Mouse (Mus musculus) neural tube, embryonic 12.5 days (tissue): ENCODE measurements at regions not wholly inside any gene's neighbourhood (a gene's known extent, or its start where the extent isn't known, plus 50 kb on each side); places are given as distances from the start of the nearest gene placed in this dataset.
A peak's percentile ranks its signal among the peaks of the same experiment; 100 is the strongest.

Experiments
- ATAC-seq: fragments of 200-750 bp; cut with Nextera tagmentation; 2 replicates; pipeline ENCODE4 v1.8.0; 2017; ENCODE audit warnings: low read depth, mild to moderate bottlenecking, moderate TSS enrichment, moderate library complexity; ENCODE audit not compliant: low FRiP score
- H3K27ac ChIP-seq: fragments of 300-500 bp; sonication (generic); 2 replicates; pipeline ENCODE4 v1.5.1; 2016
- H3K27me3 ChIP-seq: fragments of 300-500 bp; sonication (generic); replicated peaks from 2 replicates; pipeline ENCODE4 v1.6.1; 2016; ENCODE audit warnings: mild to moderate bottlenecking
- H3K36me3 ChIP-seq: fragments of 300-500 bp; sonication (generic); 2 replicates; pipeline ENCODE4 v1.6.1; 2016; ENCODE audit warnings: mild to moderate bottlenecking
- H3K4me1 ChIP-seq: fragments of 300-500 bp; sonication (generic); 2 replicates; pipeline ENCODE4 v1.6.1; 2016
- H3K4me2 ChIP-seq: fragments of 300-500 bp; sonication (generic); replicated peaks from 2 replicates; pipeline ENCODE4 v1.6.1; 2016; ENCODE audit warnings: mild to moderate bottlenecking
- H3K4me3 ChIP-seq: fragments of 300-500 bp; sonication (generic); 2 replicates; pipeline ENCODE4 v1.5.1; 2016
- H3K9ac ChIP-seq: fragments of 300-500 bp; sonication (generic); 2 replicates; pipeline ENCODE4 v1.6.1; 2016; ENCODE audit warnings: mild to moderate bottlenecking
- H3K9me3 ChIP-seq: fragments of 300-500 bp; sonication (generic); 2 replicates; pipeline ENCODE4 v1.6.1; 2016; ENCODE audit warnings: mild to moderate bottlenecking
- WGBS: fragments of 180-500 bp; shearing (Covaris S2); methylation state at CpG from one replicate; pipeline ENCODE4 v1.1.7; 2016; 5-methylcytosine and 5-hydroxymethylcytosine counted together

- no peak for ATAC-seq
- Histone ChIP-seq H3K4me1 (no peaks in the 10 kb centered on the region), H3K27me3 (no peaks in the 10 kb centered on the region), H3K4me3 (no peak overlapping the region), H3K36me3 (no peaks in the 10 kb centered on the region), H3K9me3 (no peaks in the 10 kb centered on the region), H3K4me2 (no peak overlapping the region), H3K27ac (no peak overlapping the region), H3K9ac (no peak overlapping the region)
These were observed 972.3 kb upstream of the Lrrc6 start for GRCm38 (mm10) chr15:67472979-67473378.

- no peak for ATAC-seq
- 96% methylated on average over 1 of the region's 1 CpGs for WGBS
- H3K4me1 ChIP-seq, result no peaks in the 10 kb centered on the region
- no peaks in the 10 kb centered on the region for H3K36me3 ChIP-seq
- H3K27ac ChIP-seq, result no peak overlapping the region
- H3K4me2 ChIP-seq, result no peak overlapping the region
- H3K9ac ChIP-seq, result no peak overlapping the region
- H3K27me3 ChIP-seq, result no peaks in the 10 kb centered on the region
- no peak overlapping the region for H3K4me3 ChIP-seq
- H3K9me3 ChIP-seq, result no peaks in the 10 kb centered on the region
These were observed 970.6 kb upstream of the Lrrc6 start for GRCm38 (mm10) chr15:67471283-67471682.

DNA sequence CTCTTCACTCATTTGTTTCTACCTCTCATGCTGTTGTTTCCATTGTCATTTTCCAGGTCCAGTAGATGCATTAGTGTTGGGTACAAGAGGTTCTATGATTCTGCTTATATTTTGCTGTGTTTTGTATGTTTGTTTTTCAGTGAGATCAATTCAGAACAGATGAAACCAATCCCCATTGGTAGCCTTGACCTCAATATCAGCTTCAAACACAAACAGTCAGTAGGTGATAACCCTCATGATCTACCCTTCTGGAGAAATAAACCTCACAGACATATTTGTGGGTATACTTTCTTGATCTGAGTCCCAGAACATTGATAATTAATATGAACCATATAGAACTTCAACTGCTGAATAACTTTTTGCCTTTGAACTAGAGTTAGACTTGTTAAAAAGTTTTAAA, 969.3 kb upstream of the Lrrc6 start:
- Histone ChIP-seq H3K36me3 (no peaks in the 10 kb centered on the region), H3K9ac (no peak overlapping the region), H3K4me1 (no peaks in the 10 kb centered on the region), H3K4me3 (no peak overlapping the region), H3K27me3 (no peaks in the 10 kb centered on the region), H3K9me3 (no peaks in the 10 kb centered on the region), H3K27ac (no peak overlapping the region), H3K4me2 (no peak overlapping the region)
- no peak for ATAC-seq

- Histone ChIP-seq H3K9me3 (no peaks in the 10 kb centered on the region), H3K9ac (no peak overlapping the region), H3K4me2 (no peak overlapping the region), H3K36me3 (no peaks in the 10 kb centered on the region), H3K4me1 (no peaks in the 10 kb centered on the region), H3K27me3 (no peaks in the 10 kb centered on the region), H3K27ac (no peak overlapping the region), H3K4me3 (no peak overlapping the region)
- WGBS, result 48% methylated on average over 4 of the region's 4 CpGs
- ATAC-seq, result no peak
These were observed 967.0 kb upstream of the Lrrc6 start for GRCm38 (mm10) chr15:67467404-67468345.

DNA sequence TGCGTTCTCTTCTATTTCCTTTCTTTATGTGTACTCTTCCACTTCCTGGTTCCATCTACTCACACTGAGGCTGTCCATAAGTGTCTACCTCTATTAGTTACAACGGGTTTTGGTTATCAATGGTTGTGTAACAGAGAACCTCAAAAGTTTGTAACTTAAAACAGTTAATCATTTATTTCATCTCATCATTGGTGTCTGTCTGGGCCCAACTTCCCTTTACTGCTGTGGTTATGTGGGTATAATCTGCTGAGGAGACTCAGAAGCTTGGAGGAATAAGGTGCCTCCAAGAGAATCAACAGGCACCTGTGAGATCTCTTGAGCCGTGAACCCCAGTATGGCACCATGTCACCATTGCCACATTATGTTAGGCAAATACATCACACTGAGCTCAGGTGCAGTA, 962.2 kb upstream of the Lrrc6 start:
- no peak overlapping the region for H3K27ac ChIP-seq
- WGBS, result 95% methylated on average over 3 of the region's 3 CpGs
- no peaks in the 10 kb centered on the region for H3K36me3 ChIP-seq
- H3K9me3 ChIP-seq, result no peaks in the 10 kb centered on the region
- H3K4me3 ChIP-seq, result no peak overlapping the region
- H3K27me3 ChIP-seq, result no peaks in the 10 kb centered on the region
- no peak overlapping the region for H3K4me2 ChIP-seq
- ATAC-seq, result no peak
- H3K4me1 ChIP-seq, result no peaks in the 10 kb centered on the region
- no peak overlapping the region for H3K9ac ChIP-seq

DNA sequence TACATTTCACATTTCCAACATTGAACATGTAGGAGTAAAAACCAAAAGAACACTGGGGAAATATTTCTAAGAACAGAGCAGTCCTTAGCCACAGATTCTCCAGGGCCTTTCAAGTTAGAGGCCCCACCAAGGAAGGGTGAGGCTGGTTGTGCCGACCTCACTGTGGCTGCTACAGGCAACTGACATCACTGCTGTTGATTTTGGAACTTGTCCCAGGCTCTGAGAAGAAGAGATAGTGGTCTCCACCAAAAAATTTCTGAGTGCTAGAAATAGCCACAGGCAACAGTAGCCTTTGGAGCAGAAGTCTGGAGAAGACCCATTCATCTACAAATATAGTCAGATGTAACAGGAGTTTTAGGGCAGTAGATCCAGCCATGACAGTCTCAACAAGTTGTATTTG, 959.7 kb upstream of the Lrrc6 start:
- 77% methylated on average over 1 of the region's 1 CpGs for whole genome bisulfite sequencing
- H3K9ac ChIP-seq, result no peak overlapping the region
- no peaks in the 10 kb centered on the region for H3K9me3 ChIP-seq
- H3K27ac ChIP-seq, result no peak overlapping the region
- no peaks in the 10 kb centered on the region for H3K36me3 ChIP-seq
- ATAC-seq, result no peak
- H3K4me3 ChIP-seq, result no peak overlapping the region
- no peaks in the 10 kb centered on the region for H3K4me1 ChIP-seq
- no peaks in the 10 kb centered on the region for H3K27me3 ChIP-seq
- H3K4me2 ChIP-seq, result no peak overlapping the region

DNA sequence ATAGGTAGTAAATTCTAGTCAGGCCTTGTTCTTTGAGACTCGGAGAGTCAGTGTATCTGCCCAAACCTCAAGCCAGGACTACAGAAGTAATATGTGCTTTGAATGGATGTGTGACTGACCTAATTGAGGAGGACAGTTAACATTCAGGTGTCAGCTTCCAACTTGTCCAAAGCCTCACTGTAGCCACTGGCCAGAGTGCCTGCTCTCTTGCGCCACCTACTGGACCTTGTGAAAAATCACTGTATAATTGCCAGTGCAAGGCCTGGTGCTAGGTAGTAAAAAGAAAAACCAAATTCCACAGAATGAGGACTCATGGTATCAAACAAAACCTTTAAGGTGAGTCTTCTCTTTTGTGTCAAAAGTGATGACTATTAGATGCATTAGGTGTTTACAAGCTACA, 933.6 kb upstream of the Lrrc6 start:
- no peaks in the 10 kb centered on the region for H3K9me3 ChIP-seq
- no peak overlapping the region for H3K9ac ChIP-seq
- H3K36me3 ChIP-seq, result no peaks in the 10 kb centered on the region
- no peaks in the 10 kb centered on the region for H3K4me1 ChIP-seq
- peak; percentile 70; the same call in 1 of the 2 replicates for ATAC-seq
- 22% methylated on average over 2 of the region's 2 CpGs for WGBS
- no peak overlapping the region for H3K27ac ChIP-seq
- H3K27me3 ChIP-seq, result no peaks in the 10 kb centered on the region
- H3K4me2 ChIP-seq, result no peak overlapping the region
- H3K4me3 ChIP-seq, result no peak overlapping the region

GRCm38 (mm10) chr15:67423922-67424321, 923.2 kb upstream of the Lrrc6 start:
- Histone ChIP-seq H3K36me3 (no peaks in the 10 kb centered on the region), H3K27me3 (no peaks in the 10 kb centered on the region), H3K4me3 (no peak overlapping the region), H3K27ac (no peak overlapping the region), H3K4me2 (no peak overlapping the region), H3K9ac (no peak overlapping the region), H3K9me3 (no peaks in the 10 kb centered on the region), H3K4me1 (no peaks in the 10 kb centered on the region)
- ATAC-seq, result no peak
- WGBS, result 80% methylated on average over 3 of the region's 3 CpGs

DNA sequence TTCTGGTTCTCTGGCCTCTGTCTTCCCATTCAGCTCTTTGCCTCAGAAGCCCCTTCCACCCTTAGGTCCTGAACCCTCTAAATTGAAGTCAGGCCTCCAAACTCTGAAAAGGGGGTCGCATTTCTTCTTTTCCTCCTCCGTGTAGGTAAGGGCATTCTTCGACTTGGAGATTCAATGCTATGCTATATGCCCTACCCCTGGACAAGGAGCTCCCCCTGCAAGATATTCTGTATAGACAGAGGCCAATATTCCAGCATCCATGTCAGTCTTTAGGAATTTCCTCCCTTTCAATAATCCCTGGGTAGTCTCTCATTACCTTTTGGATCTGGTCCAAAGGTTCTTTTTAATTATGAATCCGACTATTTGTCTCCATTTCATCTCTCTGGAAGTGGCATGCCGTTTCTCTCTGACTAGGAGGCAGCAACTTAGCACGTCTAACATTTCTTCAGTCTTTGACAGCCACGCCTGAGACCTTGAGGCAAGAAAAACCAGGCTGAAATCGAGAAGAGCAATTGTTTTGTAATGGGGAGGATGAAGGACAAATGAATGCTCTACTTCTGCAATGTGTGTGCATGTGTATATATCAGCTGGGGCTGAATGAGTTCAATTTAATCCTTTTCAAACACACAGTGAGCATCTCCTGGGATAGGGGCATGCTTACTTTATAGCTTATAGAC, 921.7 kb upstream of the Lrrc6 start:
- H3K9me3 ChIP-seq, result no peaks in the 10 kb centered on the region
- H3K4me2 ChIP-seq, result no peak overlapping the region
- H3K27me3 ChIP-seq, result no peaks in the 10 kb centered on the region
- no peak overlapping the region for H3K9ac ChIP-seq
- H3K27ac ChIP-seq, result no peak overlapping the region
- WGBS, result 87% methylated on average over 8 of the region's 8 CpGs
- H3K4me1 ChIP-seq, result no peaks in the 10 kb centered on the region
- no peaks in the 10 kb centered on the region for H3K36me3 ChIP-seq
- no peak for ATAC-seq
- no peak overlapping the region for H3K4me3 ChIP-seq

DNA sequence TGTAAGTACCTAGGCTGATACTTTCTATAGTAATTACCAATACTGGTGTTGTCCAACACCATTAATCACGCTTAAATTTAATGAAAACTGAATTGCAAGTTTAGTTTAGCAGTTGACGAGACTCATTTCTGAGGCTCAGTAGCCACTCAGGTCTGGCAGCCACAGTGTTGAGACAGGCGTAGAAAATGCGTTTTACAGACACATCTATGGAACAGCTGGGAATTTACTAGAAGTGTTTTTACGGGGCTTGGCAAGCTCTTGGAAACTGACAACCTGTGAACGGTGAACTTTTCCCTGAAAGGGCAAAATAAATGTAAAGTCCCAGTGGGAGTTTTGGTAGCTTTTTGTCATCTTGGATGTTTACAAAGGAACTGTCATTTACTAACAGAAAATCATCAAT, 920.1 kb upstream of the Lrrc6 start:
- Histone ChIP-seq H3K36me3 (no peaks in the 10 kb centered on the region), H3K4me1 (no peaks in the 10 kb centered on the region), H3K27me3 (no peaks in the 10 kb centered on the region), H3K4me2 (no peak overlapping the region), H3K27ac (no peak overlapping the region), H3K9me3 (no peaks in the 10 kb centered on the region), H3K4me3 (no peak overlapping the region), H3K9ac (no peak overlapping the region)
- no peak for ATAC-seq
- WGBS, result 67% methylated on average over 6 of the region's 6 CpGs

DNA sequence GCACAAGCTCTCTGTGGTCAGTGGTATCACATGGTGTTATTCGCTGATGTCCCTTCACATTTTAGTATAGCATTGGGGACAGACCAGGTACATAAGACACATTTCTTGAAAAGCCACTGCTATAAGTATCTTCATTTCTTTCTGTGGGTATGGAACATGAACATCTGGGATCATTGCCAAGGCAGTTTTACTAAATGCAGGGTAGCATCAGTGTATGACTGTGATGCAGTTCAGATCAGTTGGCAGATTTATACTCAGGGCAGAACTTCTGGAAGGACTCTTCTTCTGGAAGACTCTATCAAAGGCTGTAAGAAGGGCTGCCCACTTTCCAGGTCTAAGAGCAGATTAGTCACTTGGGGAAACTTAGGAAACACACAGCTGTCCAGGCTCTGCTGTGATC, 919.0 kb upstream of the Lrrc6 start:
- 94% methylated on average over 1 of the region's 1 CpGs for WGBS
- Histone ChIP-seq H3K4me1 (no peaks in the 10 kb centered on the region), H3K4me2 (no peak overlapping the region), H3K9ac (no peak overlapping the region), H3K4me3 (no peak overlapping the region), H3K9me3 (no peaks in the 10 kb centered on the region), H3K27me3 (no peaks in the 10 kb centered on the region), H3K27ac (no peak overlapping the region), H3K36me3 (no peaks in the 10 kb centered on the region)
- ATAC-seq, result no peak

GRCm38 (mm10) chr15:67417742-67418163, 917.0 kb upstream of the Lrrc6 start:
- Histone ChIP-seq H3K4me1 (no peaks in the 10 kb centered on the region), H3K27ac (no peak overlapping the region), H3K4me3 (no peak overlapping the region), H3K9me3 (no peaks in the 10 kb centered on the region), H3K9ac (no peak overlapping the region), H3K36me3 (no peaks in the 10 kb centered on the region), H3K4me2 (no peak overlapping the region), H3K27me3 (no peaks in the 10 kb centered on the region)
- ATAC-seq, result no peak
- WGBS, result 96% methylated on average over 2 of the region's 2 CpGs

DNA sequence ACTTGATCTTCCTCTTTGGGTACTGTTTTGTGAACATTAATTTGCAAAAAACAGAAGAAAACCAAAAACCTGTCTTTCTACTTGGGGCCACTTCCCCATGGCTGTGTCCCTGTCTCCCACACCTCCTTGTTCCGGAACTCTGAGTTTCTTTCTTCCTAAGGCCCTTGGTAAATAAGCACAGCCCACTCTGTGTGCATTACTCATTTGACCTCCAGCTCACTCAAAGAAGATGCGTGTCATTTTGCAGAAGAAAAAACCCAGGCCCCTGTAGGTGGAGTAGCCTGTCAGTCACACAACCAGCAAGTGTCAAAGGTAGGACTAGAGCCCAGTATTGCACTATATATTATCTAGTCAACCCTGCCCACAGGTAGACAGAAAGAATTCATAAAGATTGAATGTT, 915.1 kb upstream of the Lrrc6 start:
- ATAC-seq, result no peak
- no peak overlapping the region for H3K27ac ChIP-seq
- no peaks in the 10 kb centered on the region for H3K27me3 ChIP-seq
- no peak overlapping the region for H3K4me3 ChIP-seq
- H3K4me1 ChIP-seq, result no peaks in the 10 kb centered on the region
- WGBS, result 89% methylated on average over 2 of the region's 2 CpGs
- H3K9me3 ChIP-seq, result no peaks in the 10 kb centered on the region
- no peaks in the 10 kb centered on the region for H3K36me3 ChIP-seq
- no peak overlapping the region for H3K4me2 ChIP-seq
- H3K9ac ChIP-seq, result no peak overlapping the region
